In genomic region chr4:35373213-35373860, GRCm38 (mm10) we compare ENCODE assay signal across 11 mouse cellular contexts.
DNase-seq lines count a peak whose midpoint lies in the region; ATAC-seq lines count a peak whose summit lies in the region.
"Had no signal": no experiment of that assay in that cellular context is flagged by ENCODE, and none has a peak within 500 bp of the region (broad histone marks: within the 10 kb centered on the region; RNA-seq: fewer than 3 reads in every experiment).

No protein-coding gene starts in this region.

- H3K27ac ChIP-seq in forebrain, embryonic 16.5 days (ENCODE audit: low read length) = no peak overlapping the region
- H3K27ac ChIP-seq in limb, embryonic 12.5 days = no peak overlapping the region
- H3K27ac ChIP-seq in neural tube, embryonic 13.5 days (replicated peaks) = peak overlapping the region; percentile 52; the same call in 1 of the 2 replicates
- H3K27ac ChIP-seq: gastrocnemius, adult 2 months; heart, embryonic 10.5 days; liver, embryonic 13.5 days had no signal

- peak; percentile 43; the same call in 1 of the 2 replicates for ATAC-seq in forebrain, embryonic 16.5 days
- no peak for ATAC-seq in limb, embryonic 12.5 days (ENCODE audit: insufficient number of reproducible peaks, insufficient read depth, low FRiP score, low TSS enrichment, low read depth)
- ATAC-seq in neural tube, embryonic 13.5 days (ENCODE audit: low read depth) = 0 out of 2 replicates have a peak, but pooled peaks have one; percentile 30

- H3K4me1 ChIP-seq in forebrain, embryonic 16.5 days (replicated peaks; ENCODE audit: control insufficient read depth, insufficient read depth, low read length) = peaks cover 15% of the 10 kb centered on the region
- H3K4me1 ChIP-seq in limb, embryonic 12.5 days (replicated peaks) = 0 out of 2 replicates have a peak, but pooled peaks cover 17% of the 10 kb centered on the region
- H3K4me1 ChIP-seq in neural tube, embryonic 13.5 days (replicated peaks) = peaks cover 37% of the 10 kb centered on the region
- H3K4me1 ChIP-seq: heart, embryonic 10.5 days; liver, embryonic 13.5 days had no signal

- H3K9me3 ChIP-seq in forebrain, embryonic 16.5 days (ENCODE audit: control insufficient read depth, low read length) = no peaks in the 10 kb centered on the region
- H3K9me3 ChIP-seq in limb, embryonic 12.5 days = peaks cover 5% of the 10 kb centered on the region; the same call in 1 of the 2 replicates
- H3K9me3 ChIP-seq in neural tube, embryonic 13.5 days = no peaks in the 10 kb centered on the region

- peak; percentile 8 for DNase-seq in layer of hippocampus, adult 9-10 months (ENCODE audit: low spot score)
- no peak for DNase-seq in layer of hippocampus, postnatal 14 days (ENCODE audit: low spot score in 2 of 2)
- no peak for DNase-seq in ovary, postnatal 36 days (ENCODE audit: low spot score)
- no peak for DNase-seq in retina, postnatal 1 day
- DNase-seq in urinary bladder, postnatal 25 days (ENCODE audit: low spot score) = no peak

- WGBS in forebrain, embryonic 16.5 days = 30% methylated on average over 9 of the region's 9 CpGs
- WGBS in limb, embryonic 12.5 days = 49% methylated on average over 9 of the region's 9 CpGs
- 41% methylated on average over 9 of the region's 9 CpGs for WGBS in neural tube, embryonic 13.5 days

- H3K4me2 ChIP-seq in forebrain, embryonic 16.5 days (ENCODE audit: low read length) = peak overlapping the region; percentile 29; the same call in 1 of the 2 replicates
- peak overlapping the region; percentile 27; the same call in 1 of the 2 replicates for H3K4me2 ChIP-seq in limb, embryonic 12.5 days
- H3K4me2 ChIP-seq in neural tube, embryonic 13.5 days = peak overlapping the region; percentile 28; the same call in 1 of the 2 replicates
- H3K4me2 ChIP-seq: liver, embryonic 13.5 days had no signal

- no peaks in the 10 kb centered on the region for H3K27me3 ChIP-seq in forebrain, embryonic 16.5 days (replicated peaks; ENCODE audit: control insufficient read depth, insufficient read depth, low read length)
- no peaks in the 10 kb centered on the region; the same call in 1 of the 2 replicates for H3K27me3 ChIP-seq in limb, embryonic 12.5 days
- H3K27me3 ChIP-seq in neural tube, embryonic 13.5 days = no peaks in the 10 kb centered on the region
- H3K27me3 ChIP-seq: liver, embryonic 13.5 days had no signal

- H3K4me3 ChIP-seq in forebrain, embryonic 16.5 days (replicated peaks; ENCODE audit: low read length) = no peak overlapping the region
- H3K4me3 ChIP-seq in limb, embryonic 12.5 days (replicated peaks) = no peak overlapping the region
- no peak overlapping the region for H3K4me3 ChIP-seq in neural tube, embryonic 13.5 days
- H3K4me3 ChIP-seq: gastrocnemius, adult 2 months; heart, embryonic 10.5 days; liver, embryonic 13.5 days had no signal

- H3K36me3 ChIP-seq in forebrain, embryonic 16.5 days (ENCODE audit: control insufficient read depth, insufficient read depth) = no peaks in the 10 kb centered on the region
- no peaks in the 10 kb centered on the region for H3K36me3 ChIP-seq in limb, embryonic 12.5 days
- no peaks in the 10 kb centered on the region for H3K36me3 ChIP-seq in neural tube, embryonic 13.5 days
- H3K36me3 ChIP-seq: heart, embryonic 10.5 days; liver, embryonic 13.5 days had no signal

- H3K9ac ChIP-seq in forebrain, embryonic 16.5 days (replicated peaks; ENCODE audit: low read depth, low read length) = no peak overlapping the region
- no peak overlapping the region for H3K9ac ChIP-seq in limb, embryonic 12.5 days (replicated peaks)
- no peak overlapping the region for H3K9ac ChIP-seq in neural tube, embryonic 13.5 days
- H3K9ac ChIP-seq: liver, embryonic 13.5 days had no signal
